Comparison of ENCODE assay signal across 10 mouse cellular contexts in genomic region chr10:69690961-69691451, GRCm38 (mm10).
DNase-seq lines count a peak whose midpoint lies in the region; ATAC-seq and TF ChIP-seq lines count a peak whose summit lies in the region.
"Had no signal": no experiment of that assay in that cellular context is flagged by ENCODE, and none has a peak within 500 bp of the region (broad histone marks: within the 10 kb centered on the region; RNA-seq: fewer than 3 reads in every experiment).

No protein-coding gene starts in this region.

- no peaks in the 10 kb centered on the region for H3K27me3 ChIP-seq in lung, embryonic 14.5 days (ENCODE audit: insufficient read depth, low read length)
- H3K27me3 ChIP-seq in intestine, postnatal 0 days (replicated peaks; ENCODE audit: control insufficient read depth, insufficient read depth, low read length), result no peaks in the 10 kb centered on the region
- H3K27me3 ChIP-seq in neural tube, embryonic 14.5 days (ENCODE audit: control insufficient read depth, insufficient read depth, low read length), result no peaks in the 10 kb centered on the region
- H3K27me3 ChIP-seq: Patski had no signal

- H3K27ac ChIP-seq in lung, embryonic 14.5 days (ENCODE audit: low read depth), result no peak overlapping the region
- H3K27ac ChIP-seq in intestine, postnatal 0 days (ENCODE audit: low read depth, low read length), result no peak overlapping the region
- H3K27ac ChIP-seq in neural tube, embryonic 14.5 days (ENCODE audit: low read depth, low read length), result peak overlapping the region; percentile 45

- H3K4me2 ChIP-seq in lung, embryonic 14.5 days, result peak overlapping the region; percentile 33; the same call in 1 of the 2 replicates
- peak overlapping the region; percentile 49; the same call in 1 of the 2 replicates for H3K4me2 ChIP-seq in intestine, postnatal 0 days (replicated peaks; ENCODE audit: low read depth)
- H3K4me2 ChIP-seq in neural tube, embryonic 14.5 days (ENCODE audit: low read depth, low read length), result peak overlapping the region; percentile 37; the same call in 1 of the 2 replicates

- no peak overlapping the region for H3K9ac ChIP-seq in lung, embryonic 14.5 days
- H3K9ac ChIP-seq in intestine, postnatal 0 days (ENCODE audit: low read depth, low read length), result no peak overlapping the region
- H3K9ac ChIP-seq in neural tube, embryonic 14.5 days (replicated peaks; ENCODE audit: low read depth, low read length), result no peak overlapping the region

- 29% methylated on average over 6 of the region's 6 CpGs for WGBS in lung, embryonic 14.5 days
- WGBS in intestine, postnatal 0 days, result 34% methylated on average over 6 of the region's 6 CpGs
- WGBS in neural tube, embryonic 14.5 days, result 20% methylated on average over 6 of the region's 6 CpGs

- TF ChIP-seq CTCF in lung, embryonic 14.5 days (IDR thresholded peaks at IDR 0.05; ENCODE audit: low read depth), result no peak
- no peak for TF ChIP-seq CTCF in intestine, postnatal 0 days (IDR thresholded peaks at IDR 0.05; ENCODE audit: low read depth)

- no peak for ATAC-seq in lung, embryonic 14.5 days (ENCODE audit: insufficient read depth)
- no peak for ATAC-seq in intestine, postnatal 0 days
- peak; percentile 39; the same call in 1 of the 2 replicates for ATAC-seq in neural tube, embryonic 14.5 days (ENCODE audit: low read depth)
- ATAC-seq: Patski had no signal

- H3K4me1 ChIP-seq in lung, embryonic 14.5 days (ENCODE audit: insufficient read depth), result 0 out of 2 replicates have a peak, but pooled peaks cover 5% of the 10 kb centered on the region
- H3K4me1 ChIP-seq in intestine, postnatal 0 days (replicated peaks; ENCODE audit: control insufficient read depth, insufficient read depth, low read length), result 0 out of 2 replicates have a peak, but pooled peaks cover 4% of the 10 kb centered on the region
- H3K4me1 ChIP-seq in neural tube, embryonic 14.5 days (ENCODE audit: control insufficient read depth, insufficient read depth, low read length), result peaks cover 17% of the 10 kb centered on the region; the same call in 1 of the 2 replicates

- no peak overlapping the region for H3K4me3 ChIP-seq in lung, embryonic 14.5 days (ENCODE audit: low read depth, low read length)
- no peak overlapping the region for H3K4me3 ChIP-seq in intestine, postnatal 0 days (ENCODE audit: low read depth, low read length)
- H3K4me3 ChIP-seq in neural tube, embryonic 14.5 days (ENCODE audit: low read depth, low read length), result no peak overlapping the region

- no peaks in the 10 kb centered on the region for H3K36me3 ChIP-seq in lung, embryonic 14.5 days (ENCODE audit: insufficient read depth)
- H3K36me3 ChIP-seq in intestine, postnatal 0 days (ENCODE audit: control insufficient read depth, insufficient read depth), result no peaks in the 10 kb centered on the region
- H3K36me3 ChIP-seq in neural tube, embryonic 14.5 days (ENCODE audit: control insufficient read depth, insufficient read depth, low read length), result no peaks in the 10 kb centered on the region

- DNase-seq in cerebellum, adult 9-10 months, result peak; percentile 55
- no peak for DNase-seq in cerebellum, postnatal 4 days (ENCODE audit: low spot score in 2 of 2)
- no peak for DNase-seq in lung, embryonic 14.5 days
- DNase-seq in lung, postnatal 4 days, result no peak
- DNase-seq in thymus, postnatal 25 days, result no peak
- DNase-seq in urinary bladder, postnatal 10 days (ENCODE audit: low spot score), result no peak
- DNase-seq: kidney, adult 18-20 months had no signal

- no peaks in the 10 kb centered on the region for H3K9me3 ChIP-seq in lung, embryonic 14.5 days (ENCODE audit: low read depth, low read length)
- H3K9me3 ChIP-seq in intestine, postnatal 0 days (ENCODE audit: control insufficient read depth), result no peaks in the 10 kb centered on the region
- H3K9me3 ChIP-seq in neural tube, embryonic 14.5 days (ENCODE audit: control insufficient read depth, low read length), result no peaks in the 10 kb centered on the region
